Mouse (Mus musculus) WW6 (cell line): Measurements from ENCODE around the gene Fbxo36.
A peak's percentile ranks its signal among the peaks of the same experiment; 100 is the strongest.

Source experiments
- DNase-seq: peaks from one replicate; pipeline ENCODE4 v3.0.0-alpha.2; 2013; ENCODE audit warnings: low read depth, low spot score

The Fbxo36 gene

DNA sequence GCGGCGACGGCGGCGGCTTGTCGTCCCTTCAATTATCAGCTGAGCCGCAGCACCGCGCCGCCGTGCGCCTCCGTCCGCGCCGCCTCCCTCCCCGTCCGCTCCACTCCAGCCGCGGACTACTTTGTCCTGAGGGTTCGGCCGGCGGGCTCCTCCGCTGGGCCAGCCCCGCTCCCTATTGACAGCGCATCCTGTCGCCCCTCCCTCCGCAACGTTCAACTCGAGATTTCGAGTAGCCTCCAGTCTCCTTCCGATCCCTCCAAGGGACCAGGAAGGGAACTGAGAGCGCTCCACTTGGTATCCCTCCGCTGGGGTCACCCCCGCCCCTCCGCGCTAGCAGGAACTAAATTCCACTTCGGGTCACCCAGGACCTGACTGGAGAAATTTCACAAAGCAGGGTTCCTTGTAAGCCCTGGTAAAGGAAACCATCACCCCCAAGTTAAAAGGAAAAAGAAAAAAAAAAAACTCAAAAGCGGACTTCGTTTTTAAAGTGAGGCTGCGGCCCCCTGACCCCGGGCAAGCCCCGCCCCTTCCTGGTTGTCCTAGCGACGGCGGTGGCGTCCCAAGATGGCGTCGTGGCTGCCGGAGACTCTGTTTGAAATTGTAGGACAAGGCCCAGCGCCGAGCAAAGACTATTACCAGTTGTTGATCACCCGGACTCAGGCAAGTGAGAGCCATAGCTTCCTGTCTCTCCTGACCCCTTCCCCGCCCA lies at the start of gene Fbxo36:
TSS of gene Fbxo36 (plus strand) at position 533 of the 709 bp plus-strand sequence.
- peak; percentile 88 for DNase-seq

GRCm38 (mm10) chr1:84791393-84791792 lies 48.2 kb upstream of the Fbxo36 start:
- no peak for DNase-seq

GRCm38 (mm10) chr1:84795335-84795734 lies 44.3 kb upstream of the Fbxo36 start:
- no peak for DNase-seq

GRCm38 (mm10) chr1:84799166-84799565 lies 40.5 kb upstream of the Fbxo36 start:
- no peak for DNase-seq

- no peak for DNase-seq
Measured at GRCm38 (mm10) chr1:84803788-84804187, 35.9 kb upstream of the Fbxo36 start.

DNA sequence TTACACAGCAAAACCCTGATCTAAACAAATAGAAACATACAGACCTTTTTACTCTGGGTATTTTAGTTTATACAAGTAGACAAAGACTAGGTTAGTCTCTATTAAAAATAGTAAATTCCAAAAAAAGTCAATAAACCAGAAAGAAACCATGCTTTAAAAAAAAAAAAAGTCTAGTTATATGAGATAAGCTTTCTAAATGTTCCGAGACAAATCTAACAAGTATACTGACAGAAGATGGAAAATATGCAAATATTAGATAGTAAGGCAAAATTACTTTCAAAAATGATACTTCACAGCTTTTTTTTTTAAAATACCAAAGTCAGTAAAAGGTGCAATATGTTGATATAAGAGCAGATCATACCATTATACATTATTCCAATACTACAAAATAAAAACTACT lies 22.0 kb upstream of the Fbxo36 start:
- DNase-seq = no peak

GRCm38 (mm10) chr1:84825091-84825490 lies 14.6 kb upstream of the Fbxo36 start:
- DNase-seq = no peak

DNA sequence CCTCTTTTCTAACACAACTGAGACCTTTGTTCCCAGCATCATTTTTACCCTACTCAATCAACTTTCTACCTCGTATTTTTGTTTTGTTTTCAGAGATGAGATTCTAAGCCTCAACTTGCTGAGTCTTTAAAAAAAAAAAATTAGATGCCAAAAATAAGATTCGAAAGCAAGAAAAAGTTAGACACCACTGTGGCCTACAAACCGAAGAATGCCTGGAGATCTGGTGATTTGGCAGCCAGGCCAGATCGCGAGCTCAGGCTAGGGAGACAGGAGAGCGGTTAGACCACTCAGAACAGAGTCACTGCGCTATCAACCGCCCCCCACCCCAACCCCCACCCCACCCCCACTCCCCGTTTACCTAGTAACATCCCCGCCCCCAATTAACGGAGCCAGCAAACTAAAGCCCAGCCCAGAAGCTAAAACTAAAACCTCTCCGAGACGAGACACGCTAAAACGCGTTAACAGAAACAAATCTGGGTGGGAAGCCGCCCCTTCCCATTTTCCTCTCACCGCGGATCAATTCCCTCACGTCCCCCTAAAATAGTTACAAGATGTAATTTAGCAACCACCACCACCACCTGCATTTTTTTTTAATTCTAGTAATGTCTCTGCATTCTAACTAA lies 2.0 kb upstream of the Fbxo36 start:
- no peak for DNase-seq

- DNase-seq = no peak
Measured at GRCm38 (mm10) chr1:84838156-84838555, 1.5 kb upstream of the Fbxo36 start.

GRCm38 (mm10) chr1:84838621-84839151 lies 955 bp upstream of the Fbxo36 start:
- no peak for DNase-seq

DNA sequence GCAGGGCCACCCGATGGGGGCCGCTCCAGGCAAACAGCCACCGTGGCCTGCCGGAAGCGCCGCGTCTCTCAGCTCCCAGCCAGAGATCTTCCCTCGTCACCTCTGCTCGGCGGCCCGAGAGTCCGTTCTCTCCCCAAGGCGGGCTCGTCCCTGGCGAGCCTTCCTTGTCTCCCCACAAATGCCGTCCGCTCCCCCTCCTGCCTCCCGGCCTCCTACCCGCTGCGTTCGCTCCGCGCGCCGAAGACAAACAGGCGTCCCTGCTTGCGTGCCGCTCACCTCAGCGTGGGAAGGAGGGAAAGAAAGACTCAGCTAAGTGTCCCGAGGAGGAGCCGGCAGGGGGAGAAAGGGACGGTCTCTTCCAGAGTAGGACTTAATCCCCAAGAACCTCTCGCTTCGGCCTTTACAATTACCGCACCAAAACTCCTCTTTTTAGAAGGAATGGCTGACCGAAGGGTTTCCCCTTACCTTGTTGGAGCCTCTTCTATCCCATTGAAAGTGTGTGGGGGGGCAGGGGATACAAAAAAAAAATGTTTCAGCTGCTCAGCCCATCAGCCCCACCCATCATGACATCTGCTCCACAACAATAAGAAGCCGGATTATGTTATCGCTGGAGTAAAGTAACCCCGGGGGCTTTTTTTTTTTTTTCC lies 500 bp downstream of the Fbxo36 start, which contains the start of gene Trip12:
TSS of gene Trip12 (minus strand) at position 499 of the 647 bp plus-strand sequence.
- peak; percentile 45 for DNase-seq

DNA sequence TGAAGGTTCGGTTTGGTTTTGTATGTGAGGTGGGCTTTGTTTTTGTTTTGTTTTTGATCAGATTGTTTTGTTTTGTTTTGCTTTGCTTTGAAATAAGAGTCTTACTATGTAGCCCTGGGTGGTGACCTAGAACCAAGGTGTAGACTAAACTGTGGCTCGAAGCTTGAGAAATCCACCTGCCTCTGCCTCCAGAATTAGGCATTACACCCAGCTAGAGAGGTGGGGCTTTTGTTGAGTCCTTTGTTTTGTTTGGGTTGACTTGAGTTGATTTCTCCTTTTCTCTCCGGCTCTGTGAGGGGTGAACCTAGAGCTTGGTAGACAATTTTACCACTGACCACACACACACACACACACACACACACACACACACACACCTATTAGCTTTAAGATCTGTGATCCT lies 1.4 kb downstream of the Fbxo36 start:
- DNase-seq = no peak

DNA sequence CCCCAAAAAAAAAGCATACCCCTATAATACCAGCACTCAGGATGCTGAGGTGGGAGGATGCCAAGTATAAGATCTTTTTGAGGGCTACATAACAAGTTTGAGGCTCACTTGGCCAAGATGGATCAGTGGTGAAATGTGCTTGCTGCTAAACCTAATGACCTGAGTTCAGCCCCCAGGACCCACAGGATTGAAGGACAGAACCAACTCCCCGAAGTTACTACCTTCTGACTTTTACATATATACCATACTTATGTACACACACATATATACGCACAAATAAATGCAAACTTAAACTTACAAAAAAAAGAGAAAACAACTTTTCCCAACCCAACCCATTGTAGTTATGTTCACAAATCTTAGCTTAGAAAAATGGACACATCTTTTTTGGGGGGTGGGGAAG lies 3.7 kb downstream of the Fbxo36 start:
- DNase-seq = no peak

GRCm38 (mm10) chr1:84847698-84848097 lies 8.1 kb downstream of the Fbxo36 start:
- DNase-seq = no peak

DNA sequence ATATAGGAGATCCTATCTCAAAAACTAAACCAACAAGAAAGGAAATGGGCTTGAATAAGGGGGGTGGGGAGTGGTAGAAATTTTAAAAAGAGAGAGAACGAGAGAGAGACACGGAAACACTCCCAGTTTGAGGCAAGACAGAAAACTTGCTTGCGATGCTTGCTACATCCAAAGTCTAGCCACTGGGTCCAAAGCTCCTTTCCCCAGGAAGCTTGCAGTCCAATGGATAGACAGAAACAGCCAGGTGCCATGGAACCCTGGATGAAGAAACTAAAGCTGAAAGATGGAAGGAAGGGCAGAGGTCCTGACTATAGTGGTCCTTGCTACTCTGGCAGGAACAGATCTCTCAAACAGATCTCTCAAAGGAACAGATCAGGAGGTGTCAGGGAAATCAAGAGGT lies 8.7 kb downstream of the Fbxo36 start:
- no peak for DNase-seq

- DNase-seq = no peak
Measured at GRCm38 (mm10) chr1:84848801-84849455, 9.3 kb downstream of the Fbxo36 start.

DNA sequence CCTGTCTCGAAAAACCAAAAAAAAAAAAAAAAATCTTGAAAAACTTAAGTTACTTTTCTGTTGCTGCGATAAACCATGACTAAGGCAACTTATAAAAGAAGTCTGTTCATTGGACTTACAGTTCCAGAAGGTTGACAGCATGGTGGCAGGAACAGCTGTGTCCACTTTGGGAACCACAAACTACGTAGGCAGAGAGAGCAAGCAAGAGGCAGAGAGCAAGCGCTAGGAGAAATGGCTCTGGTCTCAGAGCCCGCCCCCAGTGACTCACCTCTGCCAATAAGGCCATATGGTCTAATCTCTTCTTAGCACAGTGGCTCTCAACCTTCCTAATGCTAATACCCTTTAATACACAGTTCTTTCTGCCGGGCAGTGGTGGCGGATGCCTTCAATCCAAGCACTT lies 10.2 kb downstream of the Fbxo36 start:
- no peak for DNase-seq

GRCm38 (mm10) chr1:84850471-84850870 lies 10.8 kb downstream of the Fbxo36 start:
- DNase-seq = no peak

- DNase-seq = no peak
Measured at GRCm38 (mm10) chr1:84851512-84852235, 12.0 kb downstream of the Fbxo36 start.

GRCm38 (mm10) chr1:84853721-84854120 lies 14.1 kb downstream of the Fbxo36 start:
- DNase-seq = no peak

DNA sequence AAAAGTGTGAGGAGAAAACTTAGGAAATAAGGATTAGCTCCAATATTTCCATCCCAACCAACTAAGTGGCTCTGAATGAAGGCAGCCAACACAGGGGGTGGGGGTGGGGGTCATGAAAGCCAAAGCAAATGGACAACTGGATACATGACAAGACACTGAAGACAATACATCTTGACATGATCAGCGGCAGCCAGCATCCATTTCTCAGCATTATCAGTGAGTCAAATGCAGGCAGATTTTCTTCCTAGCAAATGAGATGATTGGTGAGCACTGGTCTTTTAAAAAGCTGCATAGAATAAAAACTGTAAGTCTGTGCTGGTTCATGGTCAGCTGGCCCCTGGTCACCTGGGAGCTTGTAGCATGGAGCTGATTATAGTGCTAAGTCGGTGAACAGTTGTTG lies 15.3 kb downstream of the Fbxo36 start:
- no peak for DNase-seq
